Mouse (Mus musculus): ENCODE results near the gene Slc24a3. TPM values are rescaled to one million over a fixed set of nuclear protein-coding genes. Genes with fewer than 3 reads are reported as not detected.

The Slc24a3 gene
- total and polyA plus RNA-seq, 3 experiments: 12.1 to 26.2 (median 21.1) TPM

DNA sequence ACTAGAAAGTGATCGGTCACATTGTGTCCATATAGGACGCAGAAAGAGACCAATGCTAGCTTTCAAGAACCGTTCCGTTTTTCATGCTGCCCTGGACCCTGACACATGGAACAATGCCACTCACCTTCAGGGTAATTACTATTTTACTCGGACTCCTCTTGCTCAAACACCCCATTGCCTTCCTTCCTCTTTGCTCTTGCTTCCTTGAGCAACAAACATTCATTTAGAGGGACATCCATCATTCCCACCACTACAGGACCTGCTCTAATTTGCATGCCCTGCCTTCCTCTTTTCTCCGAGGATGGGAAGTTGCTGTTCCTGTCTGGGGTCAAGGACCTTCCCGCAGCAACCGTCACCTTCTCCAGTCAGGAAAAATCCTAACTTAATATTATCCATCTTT, 517.3 kb downstream of the Slc24a3 start:
- DNase-seq: no peak

DNA sequence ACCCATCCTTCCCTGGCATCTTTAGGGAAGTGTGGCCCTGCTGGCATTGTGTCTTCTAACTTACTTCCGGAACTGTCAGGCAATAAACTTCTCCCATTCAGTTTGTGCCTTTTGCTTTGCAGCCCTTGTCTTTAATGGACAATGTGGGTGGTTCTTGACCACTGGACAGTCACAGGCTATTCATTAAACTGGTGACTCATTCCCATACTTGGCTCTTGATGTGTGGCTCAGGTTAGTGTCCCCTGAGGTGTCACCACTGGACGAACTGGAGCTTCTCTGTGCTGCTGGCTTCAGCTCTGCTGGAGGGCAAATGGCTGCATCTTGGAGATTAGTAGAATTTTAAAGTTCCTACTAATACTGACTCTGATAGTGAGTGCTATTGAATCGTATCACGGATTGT, 518.5 kb downstream of the Slc24a3 start:
- no peak for DNase-seq

DNA sequence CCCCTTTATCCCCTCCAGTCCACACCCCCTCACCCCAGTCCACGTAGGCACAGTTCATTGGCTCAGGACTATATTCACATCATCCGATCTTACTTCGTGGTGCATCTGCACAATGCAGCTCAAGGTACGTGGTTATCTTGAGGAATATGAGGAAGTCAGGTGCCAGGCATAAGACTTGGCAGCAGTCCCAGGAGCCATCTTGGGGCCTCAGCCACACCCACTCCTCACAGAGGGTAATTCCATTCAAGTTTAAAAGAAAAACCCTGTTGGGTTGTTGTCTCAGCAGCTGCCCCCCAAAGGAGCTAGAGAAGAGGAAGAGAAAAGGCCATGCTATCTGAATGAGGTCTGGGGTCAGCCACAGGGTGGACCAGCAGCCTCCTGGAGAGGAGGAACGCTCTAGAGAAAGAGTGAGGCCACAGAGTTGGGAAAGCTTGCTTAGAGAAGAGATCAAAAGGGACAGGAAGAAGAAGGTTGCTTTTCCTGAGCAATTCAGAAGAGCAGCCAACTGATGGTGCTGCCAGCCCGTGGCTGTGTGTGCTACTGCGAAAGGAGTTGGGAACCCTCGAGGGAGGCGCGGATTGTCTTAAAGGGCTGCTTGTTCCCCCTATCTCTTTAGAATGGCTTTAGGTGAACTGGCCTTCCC, 523.9 kb downstream of the Slc24a3 start:
- DNase-seq: no peak

All from adrenal gland, adult 2 months (tissue).